Mouse (Mus musculus): ENCODE data around the gene Clptm1. TPM values are rescaled to one million over a fixed set of nuclear protein-coding genes. Genes with fewer than 3 reads are reported as not detected.
A peak's percentile ranks its signal among the peaks of the same experiment; 100 is the strongest.

Clptm1 gene
- total RNA-seq, 2 experiments from 2014 or later, result 15.7 to 23.2 TPM

DNA sequence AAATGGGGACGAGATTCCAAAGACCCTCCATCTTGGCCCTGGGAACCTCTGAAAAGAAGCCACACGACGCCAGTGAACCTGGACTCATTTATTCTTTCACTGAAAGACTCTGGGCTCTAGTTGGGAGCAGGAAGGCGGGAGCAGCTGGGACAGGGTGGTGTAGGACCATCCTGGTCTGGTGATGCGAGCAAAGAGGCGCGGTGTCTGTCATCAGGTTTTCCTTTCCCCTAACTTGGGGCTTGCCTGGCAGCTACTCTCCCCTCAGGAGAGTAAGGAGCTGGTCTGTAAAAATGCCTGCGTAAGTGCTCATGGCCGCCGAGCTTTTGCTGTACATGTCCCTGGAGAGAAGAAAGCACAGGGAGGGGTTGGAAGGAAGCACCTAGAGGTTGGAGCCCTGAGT lies 6.7 kb upstream of the Clptm1 start:
- no peak for ATAC-seq (replicated peaks; ENCODE audit: low FRiP score, poor library complexity, severe bottlenecking)

DNA sequence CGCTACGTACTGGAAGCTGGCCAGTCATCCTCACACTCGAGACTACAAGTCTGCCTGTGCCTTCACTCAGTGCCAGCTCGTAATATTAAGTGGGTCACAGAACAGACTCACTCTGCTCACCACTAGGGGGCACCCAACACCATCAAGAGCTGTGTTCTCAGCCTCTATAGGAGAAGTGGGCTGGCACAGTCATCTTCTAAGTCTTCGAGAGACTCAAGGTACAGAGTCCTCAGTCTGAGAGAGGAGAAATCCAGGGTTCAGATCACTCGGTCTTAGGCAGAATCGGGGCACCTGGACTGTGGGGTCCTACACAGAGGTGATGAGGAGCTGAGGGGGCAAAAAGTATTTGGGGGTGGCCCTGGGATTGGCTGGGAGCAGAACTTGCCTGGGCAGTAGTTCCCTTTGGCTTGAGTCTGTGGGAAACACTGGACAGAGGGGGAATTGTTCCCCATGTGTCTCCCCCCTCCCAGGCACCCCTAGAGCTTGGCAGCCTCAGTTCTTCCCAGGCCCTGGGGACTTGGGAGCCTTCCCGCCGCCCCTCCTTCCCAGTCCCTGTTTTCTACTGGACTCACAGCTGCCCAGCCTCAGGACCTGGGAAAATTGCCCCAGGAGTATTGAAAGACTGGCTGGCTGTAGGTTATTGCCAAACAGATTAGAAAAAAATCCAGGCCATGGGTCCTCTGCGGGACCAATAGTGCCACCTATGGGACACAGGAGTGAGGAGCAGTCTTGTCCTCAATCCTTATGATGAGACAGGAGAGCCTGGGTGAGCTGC lies 4.3 kb upstream of the Clptm1 start:
- ATAC-seq (replicated peaks; ENCODE audit: low FRiP score, poor library complexity, severe bottlenecking), result peak; percentile 56

DNA sequence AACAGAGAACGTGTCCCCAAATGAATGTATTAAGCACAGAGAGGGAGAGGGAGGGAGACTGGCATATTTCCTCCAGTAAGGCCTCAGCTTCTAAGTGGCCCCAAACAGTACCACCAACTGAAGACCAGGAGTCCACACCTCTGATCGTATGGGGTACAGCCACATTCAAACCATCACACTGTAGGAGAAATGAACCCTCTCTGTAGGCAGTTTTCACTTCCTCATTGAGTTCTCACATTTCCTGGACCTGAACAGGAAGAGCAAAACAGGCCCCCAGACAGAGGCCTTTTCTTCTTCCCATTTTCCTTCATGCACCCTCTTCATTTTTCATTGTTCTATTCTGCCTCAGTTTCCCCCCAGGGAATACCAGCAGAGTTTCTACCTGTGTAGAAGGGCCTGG lies 2.6 kb upstream of the Clptm1 start:
- no peak for ATAC-seq (replicated peaks; ENCODE audit: low FRiP score, poor library complexity, severe bottlenecking)

DNA sequence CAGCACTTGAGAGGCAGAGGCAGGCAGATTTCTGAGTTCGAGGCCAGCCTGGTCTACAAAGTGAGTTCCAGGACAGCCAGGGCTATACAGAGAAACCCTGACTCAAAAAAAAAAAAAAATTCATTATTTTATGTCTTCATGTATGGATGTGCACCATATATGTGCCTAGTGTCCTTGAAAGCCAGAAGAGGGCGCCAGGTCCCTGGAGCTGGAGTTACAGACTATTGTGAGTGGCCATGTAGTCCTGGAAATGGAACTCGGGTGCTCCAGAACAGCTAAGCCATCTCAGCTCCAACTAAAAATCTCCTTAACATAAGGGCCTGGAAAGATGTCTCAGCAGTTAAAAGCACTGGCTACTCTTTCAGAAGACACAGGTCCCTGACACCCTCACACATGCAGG lies 1.9 kb upstream of the Clptm1 start:
- no peak for ATAC-seq (replicated peaks; ENCODE audit: low FRiP score, poor library complexity, severe bottlenecking)

DNA sequence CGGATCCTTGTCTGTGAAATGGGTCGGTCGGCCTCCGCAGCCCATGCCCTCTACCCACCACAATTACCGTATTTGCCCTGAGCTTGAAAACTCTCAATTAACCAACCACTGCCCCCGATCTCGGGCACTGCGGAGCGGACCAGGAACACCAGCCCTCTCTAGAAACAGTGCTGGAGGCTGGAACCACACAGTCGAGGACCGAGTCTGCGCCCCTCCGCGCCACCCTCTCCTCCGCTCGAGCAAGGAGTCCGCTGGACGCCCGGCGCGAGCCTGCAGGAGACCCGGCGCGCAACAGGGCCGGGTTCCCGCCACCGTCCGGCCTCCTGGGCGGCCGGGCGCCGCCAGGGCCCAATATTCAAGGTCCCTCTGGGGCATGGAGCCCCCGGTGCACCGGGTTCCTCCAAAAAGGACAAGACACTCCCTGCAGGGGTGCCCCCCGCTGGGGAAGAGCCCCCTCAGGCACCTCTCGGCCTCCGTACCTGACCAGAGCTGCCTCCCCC lies 328 bp downstream of the Clptm1 start:
- peak; percentile 16 for ATAC-seq (replicated peaks; ENCODE audit: low FRiP score, poor library complexity, severe bottlenecking)

DNA sequence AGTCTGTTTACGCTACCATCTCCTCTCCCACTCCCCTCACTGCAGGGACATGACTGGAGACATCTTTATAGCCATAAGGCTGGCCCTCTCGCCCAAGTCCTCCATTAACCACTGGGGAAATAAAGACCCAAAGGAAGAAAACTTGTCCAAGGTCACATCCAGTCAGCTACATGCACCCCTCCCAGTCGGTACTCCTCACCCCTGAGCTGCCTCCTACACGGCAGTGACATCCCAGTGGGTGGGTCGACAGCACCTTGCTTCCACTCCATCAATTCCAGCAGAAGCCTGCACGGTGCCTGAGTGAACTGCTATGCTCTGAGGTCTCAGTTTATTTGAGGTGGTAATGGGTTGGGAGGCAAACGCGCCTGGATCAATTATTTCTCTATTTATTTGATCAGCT lies 893 bp downstream of the Clptm1 start:
- peak; percentile 29 for ATAC-seq (replicated peaks; ENCODE audit: low FRiP score, poor library complexity, severe bottlenecking)

DNA sequence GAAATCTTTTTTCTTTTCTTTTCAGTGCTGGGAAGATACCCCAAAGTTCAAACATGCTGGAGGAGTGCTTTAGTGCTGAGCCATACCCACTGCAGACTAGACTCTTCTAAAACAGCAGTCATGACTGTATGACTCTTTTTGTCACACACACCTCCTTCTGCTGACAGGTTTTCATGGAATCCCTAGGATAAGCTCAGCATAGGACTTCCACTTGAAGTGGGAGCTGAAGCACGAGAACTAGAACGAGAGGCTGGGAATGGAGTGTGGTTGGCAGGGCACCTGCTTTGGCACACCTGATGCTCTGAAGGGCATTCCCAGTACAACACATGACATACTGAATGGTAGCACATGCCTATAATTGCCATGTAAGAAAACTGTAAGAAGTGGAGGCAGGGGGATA lies 12.2 kb downstream of the Clptm1 start:
- no peak for ATAC-seq (replicated peaks; ENCODE audit: low FRiP score, poor library complexity, severe bottlenecking)

DNA sequence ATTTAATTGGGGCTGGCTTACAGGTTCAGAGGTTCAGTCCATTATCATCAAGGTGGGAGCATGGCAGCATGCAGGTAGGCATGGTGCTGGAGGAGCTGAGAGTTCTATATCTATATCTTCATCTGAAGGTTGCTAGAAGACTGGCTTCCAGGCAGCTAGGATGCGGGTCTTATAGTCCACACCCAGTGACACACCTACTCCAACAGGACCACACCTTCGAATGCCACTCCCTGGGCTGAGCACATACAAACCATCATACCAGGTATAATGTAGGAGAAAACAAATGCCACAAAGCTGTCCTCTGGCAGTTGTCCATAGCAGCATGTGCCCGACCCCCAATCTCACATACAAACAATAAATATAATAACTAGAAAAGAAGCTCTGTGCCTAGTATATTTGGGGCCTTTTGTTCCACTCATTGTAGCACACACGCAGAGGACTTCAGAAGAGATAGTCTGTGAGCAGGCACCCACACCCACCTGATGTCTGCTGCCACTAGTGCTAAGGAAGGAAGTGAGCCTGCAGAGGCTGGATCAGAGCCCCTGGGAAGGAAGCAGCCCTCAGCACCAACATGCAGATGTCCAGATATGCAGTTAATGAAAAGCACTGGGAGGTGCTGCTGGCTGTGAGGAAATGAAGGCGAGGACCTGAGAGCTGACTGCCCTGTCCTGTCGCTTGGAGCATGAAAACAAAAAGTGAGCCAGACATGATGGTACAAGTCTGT lies 13.6 kb downstream of the Clptm1 start:
- ATAC-seq (replicated peaks; ENCODE audit: low FRiP score, poor library complexity, severe bottlenecking), result no peak

DNA sequence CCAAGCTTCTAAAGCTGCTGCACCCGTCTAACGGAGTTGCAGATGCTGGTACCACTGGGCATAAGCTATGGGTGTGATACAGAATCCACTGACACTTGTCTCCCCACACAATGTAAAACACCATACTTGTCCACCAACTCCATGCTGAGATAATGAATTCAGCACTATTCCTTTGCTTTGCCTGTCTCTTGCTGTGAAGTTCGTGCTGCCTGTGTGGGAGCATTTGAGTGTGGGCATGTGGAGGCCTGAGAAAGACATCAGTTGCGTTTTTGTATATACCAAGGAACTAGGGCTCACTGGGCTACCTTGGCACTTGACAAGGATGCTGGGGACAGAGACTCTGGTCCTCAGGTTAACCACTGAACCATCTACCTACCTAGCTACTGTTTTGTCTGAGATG lies 23.6 kb downstream of the Clptm1 start:
- ATAC-seq (replicated peaks; ENCODE audit: low FRiP score, poor library complexity, severe bottlenecking), result no peak

DNA sequence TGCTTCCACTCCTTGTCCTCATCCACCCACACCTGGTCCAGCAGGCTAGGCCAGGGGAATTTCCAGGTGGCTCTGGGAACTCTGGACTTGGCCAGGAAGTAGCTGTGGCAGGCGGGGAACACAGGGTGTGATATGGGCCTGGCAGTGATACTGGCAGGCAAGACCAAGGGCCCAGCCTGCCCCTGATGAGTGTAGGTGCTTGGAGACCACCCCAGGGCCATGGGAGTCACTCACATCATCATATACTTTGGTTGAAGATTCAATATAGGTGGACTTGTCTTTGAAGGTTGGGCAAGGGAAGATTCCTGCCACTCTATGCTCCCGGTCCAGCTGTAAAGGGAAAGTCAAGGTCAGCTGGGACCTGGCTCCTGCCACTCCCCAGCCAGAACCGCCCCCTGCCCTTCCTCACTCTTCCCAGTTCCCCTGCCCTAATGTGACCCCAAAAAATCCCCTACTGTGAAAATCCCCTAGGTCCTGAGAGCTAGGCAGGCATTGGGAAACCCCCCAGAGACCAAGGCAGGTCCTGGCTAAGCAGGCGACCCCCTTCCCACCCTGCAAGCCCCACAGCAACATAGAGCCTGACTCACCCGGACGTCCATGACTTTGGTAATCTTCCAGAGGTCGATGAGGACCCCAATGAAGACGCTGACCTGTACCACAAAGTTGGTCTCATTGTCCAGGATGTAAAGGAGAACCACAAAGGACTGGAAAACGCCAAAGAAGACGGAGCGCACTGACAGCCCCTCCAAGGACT lies 29.6 kb downstream of the Clptm1 start:
- no peak for ATAC-seq (replicated peaks; ENCODE audit: low FRiP score, poor library complexity, severe bottlenecking)

DNA sequence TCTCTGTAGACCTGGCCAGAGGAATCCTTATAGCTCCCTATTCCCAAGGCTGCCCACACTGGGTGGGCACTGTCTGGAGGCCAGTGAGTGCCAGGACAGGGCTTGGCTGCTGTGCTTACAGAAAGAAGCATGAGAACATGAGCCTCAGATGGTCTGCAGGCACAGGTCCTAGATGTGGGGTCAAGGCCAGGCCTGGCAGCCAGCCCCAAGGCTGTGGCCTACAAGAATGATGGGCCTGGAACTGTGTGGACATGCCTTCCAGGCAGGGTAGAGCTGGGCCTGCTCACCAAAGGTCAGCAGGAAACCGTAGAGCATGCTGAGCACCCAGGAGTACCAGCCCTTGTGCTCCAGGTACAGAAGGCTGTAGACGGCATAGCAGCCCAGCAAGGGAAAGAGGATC lies 30.2 kb downstream of the Clptm1 start:
- no peak for ATAC-seq (replicated peaks; ENCODE audit: low FRiP score, poor library complexity, severe bottlenecking)

DNA sequence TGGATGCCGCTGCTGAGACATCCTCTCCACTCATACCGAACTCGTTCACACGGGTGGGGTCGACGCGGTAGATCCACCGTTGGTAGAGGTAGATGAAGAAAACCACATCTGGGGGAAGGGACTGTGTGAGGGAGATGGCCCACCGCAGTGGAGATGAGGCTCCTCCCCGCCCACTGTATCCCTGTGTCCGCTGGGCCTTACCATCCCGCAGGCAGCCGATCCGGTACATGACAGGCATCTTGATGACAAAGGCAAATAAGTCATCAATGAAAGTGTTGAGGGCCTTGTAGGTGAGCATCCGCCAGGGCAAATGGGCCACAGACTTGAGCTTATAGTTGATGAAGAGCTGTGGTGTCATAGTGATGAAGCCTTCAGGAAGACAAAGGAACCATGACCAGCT lies 31.0 kb downstream of the Clptm1 start:
- no peak for ATAC-seq (replicated peaks; ENCODE audit: low FRiP score, poor library complexity, severe bottlenecking)

DNA sequence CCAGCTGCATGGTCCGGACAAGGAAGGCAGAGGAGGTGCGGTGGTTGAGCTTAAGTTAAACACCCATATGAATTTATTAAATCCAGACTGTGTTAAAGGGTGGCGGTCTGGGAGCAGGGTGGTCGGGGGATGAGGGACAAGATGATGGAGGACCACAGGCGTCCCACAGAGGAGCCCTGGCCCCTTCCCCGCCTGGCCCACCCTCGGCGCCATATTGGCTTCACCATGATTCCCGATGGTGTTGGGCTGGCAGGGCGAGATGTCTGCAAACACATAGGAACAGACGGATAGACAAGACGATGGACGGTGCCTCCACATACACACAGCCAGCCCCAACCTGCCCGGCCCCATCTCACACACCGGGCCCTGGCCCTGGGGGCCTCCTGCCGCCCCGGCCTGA lies 31.6 kb downstream of the Clptm1 start:
- no peak for ATAC-seq (replicated peaks; ENCODE audit: low FRiP score, poor library complexity, severe bottlenecking)

DNA sequence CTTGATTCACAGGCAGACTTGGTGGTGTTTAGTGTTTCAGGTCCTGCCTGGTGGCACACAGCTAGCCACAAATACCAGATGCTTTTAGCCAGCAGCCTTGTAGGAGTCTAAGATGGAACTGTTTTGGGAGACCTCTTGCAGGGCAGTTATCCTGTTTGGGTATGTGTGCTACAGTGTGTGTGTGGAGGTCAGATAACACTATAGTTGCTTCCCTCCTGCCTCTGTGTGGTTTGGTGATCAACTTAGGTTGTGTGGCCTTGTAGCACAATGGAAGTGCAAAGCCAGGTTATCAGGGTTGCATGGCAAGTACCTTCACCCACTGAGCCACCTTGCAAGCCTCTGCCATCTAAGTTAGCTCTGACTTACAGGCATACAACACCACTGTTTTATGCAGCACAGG lies 32.1 kb downstream of the Clptm1 start:
- ATAC-seq (replicated peaks; ENCODE audit: low FRiP score, poor library complexity, severe bottlenecking), result peak; percentile 37; the same call in 1 of the 2 replicates

DNA sequence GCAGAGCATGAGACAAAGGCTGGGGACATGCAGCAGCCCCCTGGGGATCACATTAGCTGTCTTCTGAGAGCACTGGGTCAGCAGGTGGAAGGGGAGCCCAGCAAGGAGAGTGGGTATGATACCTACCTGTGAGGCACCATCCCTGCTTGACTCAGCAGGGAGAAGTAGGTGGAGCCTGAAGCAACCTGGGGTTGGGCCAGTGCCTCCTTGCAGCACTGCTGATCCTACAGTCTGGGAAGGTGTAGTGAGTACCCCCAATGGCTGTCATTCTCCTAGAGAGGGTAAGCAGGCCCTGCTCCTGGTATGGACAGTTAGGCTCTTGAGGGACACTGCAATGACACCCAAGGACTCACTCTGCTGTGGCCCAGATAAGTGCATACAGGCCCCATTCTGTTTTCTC lies 32.6 kb downstream of the Clptm1 start:
- ATAC-seq (replicated peaks; ENCODE audit: low FRiP score, poor library complexity, severe bottlenecking), result peak; percentile 51

DNA sequence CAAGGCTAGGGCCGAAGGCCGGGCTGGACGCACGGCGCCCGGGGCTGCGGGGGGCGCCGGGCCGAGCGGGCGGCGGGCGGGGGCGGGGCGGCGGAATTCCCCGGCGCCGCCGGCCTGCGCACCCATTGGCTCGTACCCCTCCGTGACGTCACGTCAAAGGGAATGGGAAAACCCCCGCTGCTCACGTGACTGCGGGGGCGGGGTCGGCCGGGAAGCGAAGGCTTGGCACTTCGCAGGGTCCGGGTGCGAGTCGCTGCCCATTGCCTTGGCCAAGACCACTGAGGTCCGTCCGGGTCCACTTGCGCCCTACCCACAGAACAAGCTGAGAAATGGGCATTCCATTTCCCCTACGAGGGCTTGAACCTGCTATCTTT lies 35.5 kb downstream of the Clptm1 start, which contains the start of gene Relb:
TSS of gene Relb (minus strand) at position 78 of the 374 bp plus-strand sequence.
- ATAC-seq (replicated peaks; ENCODE audit: low FRiP score, poor library complexity, severe bottlenecking), result peak; percentile 61

DNA sequence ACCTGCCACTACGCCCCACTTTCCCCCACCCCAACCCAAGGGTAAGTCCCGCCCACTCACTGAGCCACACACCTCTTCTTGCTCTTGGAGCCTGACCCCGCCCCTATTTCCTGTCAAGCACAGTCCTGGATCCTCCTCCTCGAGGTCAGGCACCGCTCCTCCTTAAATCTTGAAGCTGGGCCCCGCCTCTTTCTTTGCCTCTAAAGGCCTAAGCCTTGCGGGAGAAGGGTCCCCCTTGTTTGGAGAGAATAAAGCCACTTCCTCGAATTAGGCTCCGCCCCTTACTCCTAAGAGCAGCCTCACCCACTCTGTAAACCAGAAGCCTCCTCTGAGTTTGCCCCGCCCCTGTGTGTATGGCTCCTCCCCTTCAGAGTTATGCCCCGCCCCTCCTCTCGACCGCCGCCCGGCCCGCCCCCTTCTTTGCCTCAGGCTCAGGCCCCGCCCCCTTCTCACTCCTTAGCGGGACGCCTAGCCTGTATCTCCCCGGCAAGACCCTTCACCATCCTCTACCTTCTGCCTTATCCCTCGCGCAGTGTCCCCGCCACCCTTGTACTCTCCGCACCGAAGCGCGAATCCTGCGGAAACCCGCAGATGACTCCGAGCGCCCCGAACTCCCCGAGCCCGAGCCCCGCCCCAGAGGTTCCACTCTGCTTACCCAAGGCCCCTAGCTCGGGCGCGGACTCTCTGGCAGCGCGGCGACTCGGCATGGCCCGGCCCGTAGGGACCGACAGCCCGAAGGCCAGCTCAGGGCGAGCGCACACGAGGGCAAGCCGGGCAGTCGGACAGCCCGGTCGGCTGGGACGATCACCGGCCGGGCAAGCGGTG lies 36.1 kb downstream of the Clptm1 start:
- ATAC-seq (replicated peaks; ENCODE audit: low FRiP score, poor library complexity, severe bottlenecking), result peak; percentile 66

DNA sequence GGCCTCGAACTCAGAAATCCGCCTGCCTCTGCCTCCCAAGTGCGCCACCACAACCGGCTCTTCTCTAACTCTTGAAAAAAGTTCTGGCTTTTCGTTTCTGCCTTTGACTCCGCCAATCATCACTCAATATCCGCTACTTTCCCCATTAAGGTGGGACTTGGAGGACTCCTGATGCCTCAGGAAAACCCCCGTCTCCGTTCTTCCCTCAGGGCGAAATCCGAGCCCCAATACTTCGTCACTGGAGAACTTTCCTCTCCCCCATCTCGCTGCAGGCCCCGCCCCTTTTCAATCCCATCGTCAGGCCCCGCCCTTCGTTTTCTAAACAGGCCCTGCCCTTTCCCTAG lies 36.7 kb downstream of the Clptm1 start:
- no peak for ATAC-seq (replicated peaks; ENCODE audit: low FRiP score, poor library complexity, severe bottlenecking)

DNA sequence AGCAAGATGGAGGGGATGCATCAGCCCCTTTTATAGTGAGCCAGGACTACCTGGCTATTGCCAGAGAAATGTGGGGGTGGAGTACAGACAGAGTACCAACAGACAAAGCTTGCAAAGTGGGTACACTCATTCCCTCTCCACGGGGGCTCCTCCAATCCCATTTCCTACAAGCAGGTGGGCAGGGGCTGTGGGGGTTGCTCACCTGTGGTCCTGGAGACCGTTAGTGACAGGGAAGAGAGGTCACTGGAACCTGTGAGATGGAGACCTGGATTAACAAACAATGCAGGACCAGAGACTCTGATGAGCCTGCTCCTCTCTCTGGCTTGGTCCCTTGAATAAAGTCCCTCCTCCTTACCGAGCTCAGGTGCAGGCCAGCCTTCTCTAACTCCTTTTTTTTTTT lies 37.1 kb downstream of the Clptm1 start:
- no peak for ATAC-seq (replicated peaks; ENCODE audit: low FRiP score, poor library complexity, severe bottlenecking)

DNA sequence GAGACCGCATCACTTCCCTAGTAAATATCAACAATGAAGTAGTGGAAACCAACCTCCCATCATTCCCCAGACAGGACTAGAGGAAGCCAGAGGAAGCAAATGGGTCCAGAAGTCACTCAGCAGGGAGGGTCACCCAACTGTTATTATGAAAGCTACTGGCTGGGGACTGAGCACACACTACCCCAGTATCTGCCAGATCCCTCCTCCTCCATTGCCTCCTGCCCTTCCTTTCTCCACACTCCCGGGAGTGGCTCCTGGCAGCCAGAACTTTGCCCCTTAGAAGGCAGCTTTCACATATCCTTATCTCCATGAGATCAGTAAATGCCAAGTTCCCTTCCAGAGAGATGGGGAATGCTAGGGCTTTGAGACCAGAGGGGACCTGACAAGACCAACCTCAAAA lies 41.4 kb downstream of the Clptm1 start:
- ATAC-seq (replicated peaks; ENCODE audit: low FRiP score, poor library complexity, severe bottlenecking), result no peak
